Mouse (Mus musculus): ENCODE data around the gene Tirap. TPM values are rescaled to one million over a fixed set of nuclear protein-coding genes. Genes with fewer than 3 reads are reported as not detected.

Gene Tirap
- polyA plus RNA-seq, 1 experiment from 2014 or later = 15.4 TPM

DNA sequence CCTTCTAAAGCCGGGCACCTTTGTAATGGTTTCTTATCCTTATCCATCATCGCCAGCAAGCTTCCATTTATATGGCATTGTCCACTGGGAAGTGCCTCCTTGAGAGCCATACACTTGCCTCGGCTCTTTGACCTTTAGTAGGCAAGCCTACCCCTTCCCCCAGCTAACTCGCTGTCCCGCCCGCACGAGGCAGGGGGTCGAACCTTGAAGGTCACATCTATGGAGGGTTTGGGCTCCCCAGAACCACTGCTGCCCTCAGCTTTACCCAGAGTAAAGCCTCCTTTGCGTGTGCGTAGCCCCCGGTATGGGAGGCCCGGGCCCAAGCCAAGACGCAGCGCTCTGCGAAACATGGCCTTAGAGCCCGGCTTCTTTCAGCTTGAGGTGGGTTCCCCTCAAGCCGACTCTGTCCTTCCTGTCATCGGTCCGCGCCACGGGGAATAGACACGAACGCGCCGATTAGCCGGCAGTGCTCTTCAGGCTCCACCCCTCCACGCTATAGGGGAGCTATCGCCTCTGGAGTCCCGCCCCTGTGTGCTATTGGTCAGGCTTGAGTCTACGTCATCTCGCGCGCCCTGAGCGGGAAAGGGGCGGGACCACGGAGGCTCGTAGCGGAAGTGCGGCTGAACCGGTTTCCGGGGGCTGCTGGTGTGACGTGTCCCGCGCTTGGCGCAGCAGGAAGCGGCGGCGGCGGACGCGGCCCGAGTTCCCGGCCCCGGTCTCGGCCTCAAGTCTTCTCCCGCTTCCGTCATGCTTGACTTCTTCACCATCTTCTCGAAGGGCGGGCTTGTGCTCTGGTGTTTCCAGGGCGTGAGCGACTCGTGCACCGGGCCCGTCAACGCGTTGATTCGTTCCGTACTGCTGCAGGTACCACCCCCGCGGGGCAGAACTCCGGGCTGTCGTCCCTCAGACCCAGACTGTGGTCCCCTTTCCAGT is 10.7 kb upstream of the Tirap start, which contains the start of gene Foxred1:
Gene Foxred1 (minus strand): TSS at position 514 of the 933 bp plus-strand sequence.
- 1% methylated on average over 72 of the region's 72 CpGs for WGBS
- H3K4me3 ChIP-seq = peak within 1 kb of the TSS; percentile 93
- peak within 1 kb of the TSS; percentile 88 for H3K4me2 ChIP-seq (replicated peaks)
- H3K9me3 ChIP-seq = no peaks in the 10 kb centered on the region
- H3K27ac ChIP-seq = peak within 1 kb of the TSS; percentile 83
- ATAC-seq (ENCODE audit: low FRiP score, low read depth) = peak; percentile 100
- peaks cover 15% of the 10 kb centered on the region for H3K4me1 ChIP-seq
- no peaks in the 10 kb centered on the region for H3K27me3 ChIP-seq
- peak within 1 kb of the TSS; percentile 95 for H3K9ac ChIP-seq
- H3K36me3 ChIP-seq = peaks cover 67% of the 10 kb centered on the region

DNA sequence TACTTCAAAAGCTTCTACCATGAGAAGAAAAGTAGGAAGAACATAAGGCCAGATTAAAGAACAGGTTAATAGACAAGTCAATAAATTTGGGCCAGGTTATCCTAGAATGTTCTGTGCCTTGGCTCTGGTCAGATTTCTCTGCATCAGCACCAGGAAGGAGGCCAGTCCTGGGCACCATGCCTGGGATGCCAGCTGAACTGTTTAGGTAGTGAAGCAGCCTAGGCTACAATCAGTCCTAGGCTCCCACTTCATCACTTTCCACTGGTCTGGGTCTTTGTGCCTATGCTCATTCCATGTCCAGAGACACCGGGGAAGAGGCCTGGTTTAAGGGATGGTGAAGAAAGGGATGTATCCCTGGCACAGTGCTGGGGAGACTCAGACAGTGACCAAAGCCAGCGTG is 4.3 kb upstream of the Tirap start:
- no peaks in the 10 kb centered on the region for H3K27me3 ChIP-seq
- H3K4me3 ChIP-seq = no peak overlapping the region
- H3K36me3 ChIP-seq = peaks cover 52% of the 10 kb centered on the region
- no peak overlapping the region for H3K9ac ChIP-seq
- H3K9me3 ChIP-seq = no peaks in the 10 kb centered on the region
- no peak overlapping the region for H3K27ac ChIP-seq
- peaks cover 9% of the 10 kb centered on the region for H3K4me1 ChIP-seq
- WGBS = 86% methylated on average over 2 of the region's 2 CpGs
- ATAC-seq (ENCODE audit: low FRiP score, low read depth) = no peak
- no peak overlapping the region for H3K4me2 ChIP-seq (replicated peaks)

- Histone ChIP-seq H3K9ac (no peak overlapping the region), H3K4me1 (peaks cover 14% of the 10 kb centered on the region), H3K27me3 (no peaks in the 10 kb centered on the region), H3K27ac (no peak overlapping the region), H3K4me2 (replicated peaks) (no peak overlapping the region), H3K36me3 (peaks cover 46% of the 10 kb centered on the region), H3K9me3 (no peaks in the 10 kb centered on the region), H3K4me3 (no peak overlapping the region)
- ATAC-seq (ENCODE audit: low FRiP score, low read depth) = no peak
- WGBS = 53% methylated on average over 3 of the region's 3 CpGs
These were observed 3.4 kb upstream of the Tirap start for GRCm38 (mm10) chr9:35203536-35203935.

DNA sequence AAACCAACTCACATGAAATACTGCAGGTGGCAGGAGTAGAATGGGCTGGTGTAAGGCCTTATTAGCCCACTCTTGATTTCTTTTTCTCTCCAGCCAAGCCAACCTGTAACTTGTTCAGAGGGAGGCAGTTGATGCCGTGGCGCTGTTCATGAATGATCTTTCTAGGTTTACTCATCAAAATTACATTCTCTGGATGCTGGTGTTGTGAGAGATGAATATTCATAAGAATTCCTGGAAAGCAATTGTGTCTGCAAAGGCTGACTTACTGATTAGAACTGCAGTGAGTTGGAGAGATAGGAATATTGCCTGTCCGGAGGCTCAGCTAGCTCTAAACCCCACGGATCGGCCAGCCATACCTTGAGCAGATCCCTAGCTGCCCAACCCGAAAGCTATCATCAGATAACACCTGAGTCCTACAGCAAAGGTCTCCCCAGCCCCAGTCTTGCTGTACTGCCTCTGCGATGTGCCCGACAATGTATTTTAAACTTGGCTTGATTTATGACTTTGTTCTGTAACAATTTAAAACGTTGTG is 504 bp upstream of the Tirap start:
- no peaks in the 10 kb centered on the region for H3K27me3 ChIP-seq
- peak overlapping the region; percentile 82 for H3K4me2 ChIP-seq (replicated peaks)
- no peak overlapping the region for H3K27ac ChIP-seq
- no peak for ATAC-seq (ENCODE audit: low FRiP score, low read depth)
- peak overlapping the region; percentile 31; the same call in 1 of the 2 replicates for H3K9ac ChIP-seq
- H3K36me3 ChIP-seq = peaks cover 17% of the 10 kb centered on the region
- peak overlapping the region; percentile 66 for H3K4me3 ChIP-seq
- H3K9me3 ChIP-seq = no peaks in the 10 kb centered on the region
- 64% methylated on average over 9 of the region's 9 CpGs for WGBS
- peaks cover 16% of the 10 kb centered on the region for H3K4me1 ChIP-seq

DNA sequence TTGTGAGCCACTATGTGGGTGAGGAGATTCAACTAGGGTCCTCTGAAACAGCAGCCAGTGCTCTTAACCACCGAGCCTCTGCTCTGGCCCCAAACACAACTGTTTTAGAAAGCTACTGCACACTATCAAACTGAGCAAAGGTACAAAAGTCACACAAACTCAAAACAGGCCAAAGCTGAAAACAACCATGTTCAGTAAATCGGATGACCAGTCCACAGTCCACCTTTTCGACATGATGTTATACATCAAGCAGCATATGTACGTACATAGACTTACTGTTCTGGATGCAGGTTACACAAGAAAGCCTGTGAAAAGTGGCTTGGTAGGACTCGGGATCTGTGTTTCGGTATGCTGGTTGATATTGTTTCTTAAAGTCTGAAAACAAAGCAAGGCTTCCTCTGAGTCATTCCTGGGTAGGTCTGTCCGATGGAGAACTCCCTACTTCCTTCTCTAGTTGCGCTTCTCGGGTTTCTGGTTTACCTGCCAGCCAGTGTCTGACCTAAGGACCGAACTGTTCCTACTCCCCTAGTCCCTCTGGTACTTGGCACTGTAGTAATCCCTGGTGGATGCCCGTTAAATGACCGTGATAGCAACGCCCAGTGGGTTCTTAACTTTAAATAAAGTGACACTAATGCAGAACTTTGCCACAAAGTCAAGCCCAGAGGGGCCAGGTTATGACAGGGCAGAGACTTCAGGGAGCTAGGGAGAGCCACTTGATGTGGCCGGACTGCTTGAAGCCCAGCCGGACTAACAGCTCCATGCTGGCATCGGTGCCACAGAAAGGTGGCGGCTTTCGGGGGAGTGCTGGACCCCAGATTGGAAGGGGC is 933 bp downstream of the Tirap start:
- peak; percentile 25; the same call in 1 of the 2 replicates for ATAC-seq (ENCODE audit: low FRiP score, low read depth)
- 25% methylated on average over 18 of the region's 18 CpGs for WGBS
- H3K27ac ChIP-seq = peak overlapping the region; percentile 16; the same call in 1 of the 2 replicates

DNA sequence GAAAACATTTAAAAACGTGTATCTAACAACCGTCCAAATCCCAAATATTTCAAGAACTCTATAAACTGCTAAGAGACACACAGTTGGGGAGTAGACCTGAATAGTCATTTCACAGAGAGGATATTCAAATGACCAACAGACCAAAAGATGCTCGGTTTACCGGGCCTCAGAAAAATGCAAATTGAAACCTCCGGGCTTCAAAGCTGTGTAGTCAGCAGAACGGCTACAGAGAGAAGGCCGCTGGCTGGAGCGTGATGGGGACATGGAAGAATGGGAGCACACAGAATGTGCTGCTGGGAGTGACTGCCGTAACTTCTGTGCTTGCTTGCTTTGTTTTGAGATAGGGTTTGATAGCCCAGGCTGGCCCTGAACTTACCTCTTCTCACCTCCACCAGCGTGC is 1.7 kb downstream of the Tirap start:
- peak overlapping the region; percentile 81; the same call in 1 of the 2 replicates for H3K9ac ChIP-seq
- H3K4me3 ChIP-seq = no peak overlapping the region
- H3K9me3 ChIP-seq = no peaks in the 10 kb centered on the region
- no peak for ATAC-seq (ENCODE audit: low FRiP score, low read depth)
- peaks cover 16% of the 10 kb centered on the region for H3K4me1 ChIP-seq
- peak overlapping the region; percentile 82 for H3K4me2 ChIP-seq (replicated peaks)
- 85% methylated on average over 10 of the region's 10 CpGs for WGBS
- no peaks in the 10 kb centered on the region; the same call in 1 of the 2 replicates for H3K36me3 ChIP-seq
- H3K27me3 ChIP-seq = no peaks in the 10 kb centered on the region
- no peak overlapping the region for H3K27ac ChIP-seq

More for the DNA sequence above, 933 bp downstream of the Tirap start:
- Histone ChIP-seq H3K4me1 (peaks cover 16% of the 10 kb centered on the region), H3K9me3 (no peaks in the 10 kb centered on the region), H3K9ac (peak overlapping the region; percentile 81), H3K27me3 (no peaks in the 10 kb centered on the region), H3K4me3 (peak overlapping the region; percentile 66), H3K36me3 (peaks cover 2% of the 10 kb centered on the region; the same call in 1 of the 2 replicates), H3K4me2 (replicated peaks) (peak overlapping the region; percentile 82)

DNA sequence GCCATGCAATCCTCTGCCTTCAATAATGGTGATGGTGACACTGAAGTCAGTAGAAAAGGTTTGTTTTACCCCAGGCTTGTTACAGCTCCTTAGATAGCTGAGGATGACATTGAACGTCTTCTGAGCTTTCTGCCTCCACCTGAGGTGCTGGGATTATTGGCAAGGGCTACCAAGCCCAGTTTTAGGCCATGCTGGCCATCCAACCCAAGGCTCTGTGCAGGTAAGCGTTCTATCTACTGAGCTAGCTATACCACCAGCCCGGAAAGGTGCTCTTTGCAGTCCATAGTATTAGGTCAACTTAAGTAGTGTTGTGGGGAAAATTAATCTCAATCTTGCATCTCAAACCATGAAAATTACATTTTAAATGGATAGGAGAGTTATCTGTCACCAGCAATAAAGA is 2.5 kb downstream of the Tirap start:
- H3K27ac ChIP-seq = no peak overlapping the region
- no peak overlapping the region for H3K4me3 ChIP-seq
- H3K36me3 ChIP-seq = no peaks in the 10 kb centered on the region; the same call in 1 of the 2 replicates
- no peak for ATAC-seq (ENCODE audit: low FRiP score, low read depth)
- peaks cover 16% of the 10 kb centered on the region for H3K4me1 ChIP-seq
- no peaks in the 10 kb centered on the region for H3K9me3 ChIP-seq
- H3K27me3 ChIP-seq = no peaks in the 10 kb centered on the region
- no peak overlapping the region for H3K9ac ChIP-seq
- 83% methylated on average over 3 of the region's 3 CpGs for WGBS
- H3K4me2 ChIP-seq (replicated peaks) = no peak overlapping the region

DNA sequence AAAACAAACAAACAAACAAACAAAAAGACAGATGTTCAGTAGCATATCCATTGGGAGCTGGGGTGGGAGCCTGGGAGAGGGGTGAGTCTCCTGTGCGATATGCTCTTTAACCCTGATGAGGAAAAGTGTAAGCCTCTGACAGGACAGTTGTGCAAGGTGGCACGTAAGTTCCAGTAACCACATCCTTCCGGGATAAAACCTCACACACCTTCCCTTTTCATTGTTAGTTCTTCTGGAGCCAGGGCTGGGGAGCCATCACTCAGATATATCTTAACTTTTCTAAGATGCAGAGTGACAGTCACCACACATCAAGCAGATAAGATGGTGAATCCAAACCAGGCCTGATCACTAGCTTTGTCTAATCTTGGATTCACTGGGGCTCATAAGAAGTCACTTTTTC is 6.0 kb downstream of the Tirap start:
- WGBS = 91% methylated on average over 3 of the region's 3 CpGs
- H3K9me3 ChIP-seq = no peaks in the 10 kb centered on the region
- no peak overlapping the region for H3K4me2 ChIP-seq (replicated peaks)
- H3K4me1 ChIP-seq = peaks cover 6% of the 10 kb centered on the region
- no peak overlapping the region for H3K4me3 ChIP-seq
- H3K27ac ChIP-seq = no peak overlapping the region
- no peak overlapping the region for H3K9ac ChIP-seq
- H3K36me3 ChIP-seq = peaks cover 28% of the 10 kb centered on the region
- no peaks in the 10 kb centered on the region for H3K27me3 ChIP-seq
- no peak for ATAC-seq (ENCODE audit: low FRiP score, low read depth)

DNA sequence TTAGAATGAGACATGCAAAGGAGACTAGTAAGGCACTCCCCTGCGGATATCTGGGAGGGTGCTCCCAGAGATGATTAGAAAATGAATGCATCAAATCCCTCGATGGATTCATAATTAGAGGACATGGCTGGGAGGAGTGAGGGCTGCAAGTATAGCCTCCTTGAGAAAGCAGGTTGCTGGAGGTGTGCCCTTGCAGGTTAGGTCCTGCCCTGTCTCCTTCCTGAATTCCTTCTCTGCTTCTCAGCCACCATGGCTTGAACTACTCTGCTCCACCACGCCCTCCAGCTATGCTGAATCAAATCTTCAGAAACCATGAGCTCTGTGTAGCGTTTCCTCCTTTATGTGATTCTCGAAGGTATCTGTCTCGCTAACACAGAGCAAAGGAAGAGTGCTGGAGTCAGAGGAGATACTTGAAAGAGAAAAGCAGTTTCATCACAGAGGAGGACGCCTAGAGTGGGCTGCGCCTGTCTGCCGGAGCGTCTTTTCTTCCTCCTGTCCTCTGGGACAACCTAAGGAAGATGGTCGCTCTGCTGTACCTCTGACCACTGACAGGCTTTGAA is 7.0 kb downstream of the Tirap start:
- no peaks in the 10 kb centered on the region for H3K4me1 ChIP-seq
- H3K9me3 ChIP-seq = no peaks in the 10 kb centered on the region
- H3K9ac ChIP-seq = no peak overlapping the region
- ATAC-seq (ENCODE audit: low FRiP score, low read depth) = no peak
- no peaks in the 10 kb centered on the region for H3K27me3 ChIP-seq
- no peak overlapping the region for H3K27ac ChIP-seq
- WGBS = 80% methylated on average over 11 of the region's 11 CpGs
- H3K4me3 ChIP-seq = no peak overlapping the region
- peaks cover 38% of the 10 kb centered on the region for H3K36me3 ChIP-seq
- no peak overlapping the region for H3K4me2 ChIP-seq (replicated peaks)

- Histone ChIP-seq H3K4me2 (replicated peaks) (no peak overlapping the region), H3K9ac (no peak overlapping the region), H3K27ac (no peak overlapping the region), H3K4me3 (no peak overlapping the region), H3K9me3 (no peaks in the 10 kb centered on the region), H3K27me3 (no peaks in the 10 kb centered on the region), H3K36me3 (peaks cover 52% of the 10 kb centered on the region), H3K4me1 (no peaks in the 10 kb centered on the region)
- 81% methylated on average over 22 of the region's 22 CpGs for WGBS
- no peak for ATAC-seq (ENCODE audit: low FRiP score, low read depth)
These were observed 11.4 kb downstream of the Tirap start for GRCm38 (mm10) chr9:35188700-35189099.

GRCm38 (mm10) chr9:35187351-35187903 is 12.7 kb downstream of the Tirap start:
- 86% methylated on average over 10 of the region's 10 CpGs for WGBS
- ATAC-seq (ENCODE audit: low FRiP score, low read depth) = no peak
- H3K4me2 ChIP-seq (replicated peaks) = no peak overlapping the region
- no peaks in the 10 kb centered on the region for H3K4me1 ChIP-seq
- no peak overlapping the region for H3K4me3 ChIP-seq
- no peaks in the 10 kb centered on the region for H3K9me3 ChIP-seq
- H3K9ac ChIP-seq = no peak overlapping the region
- peaks cover 52% of the 10 kb centered on the region for H3K36me3 ChIP-seq
- H3K27ac ChIP-seq = no peak overlapping the region
- no peaks in the 10 kb centered on the region for H3K27me3 ChIP-seq

Measured in limb, embryonic 13.5 days (tissue).